Mouse (Mus musculus) neural tube, postnatal 0 days (tissue): Measurements from ENCODE around the gene Mrpl53. TPM values are rescaled to one million over a fixed set of nuclear protein-coding genes. Genes with fewer than 3 reads are reported as not detected.

Experiments used
- microRNA counts: library from miRNA; unstranded; fragments of <30 nt; microRNA quantifications from one replicate; lab custom pipeline; 2015
- microRNA-seq: library from miRNA; unstranded; fragments of <30 nt; microRNA quantifications from one replicate; pipeline ENCODE4, GENCODE M21; 2016
- polyA plus RNA-seq: library from polyadenylated mRNA; unstranded; fragments of >200 nt; fragmentation: Nextera tagmentation; extraction: Ambion mirVana; gene quantifications from 2 replicates; pipeline ENCODE4 v1.2.1, GENCODE M21; 2015

The Mrpl53 gene
- polyA plus RNA-seq, result 129 and 139 TPM in 2 replicates

GRCm38 (mm10) chr6:83108762-83109668 lies at the start of gene Mrpl53:
TSS of gene Mrpl53 (plus strand) at chr6:83109040.

GRCm38 (mm10) chr6:83070247-83070310 lies 38.8 kb upstream of the Mrpl53 start, which contains the start of gene Tlx2:
TSS of gene Tlx2 (minus strand) at chr6:83070293.

GRCm38 (mm10) chr6:83077630-83078323 lies 31.1 kb upstream of the Mrpl53 start, which contains the start of gene Pcgf1:
TSS of gene Pcgf1 (plus strand) at chr6:83077869.

GRCm38 (mm10) chr6:83086121-83087035 lies 22.5 kb upstream of the Mrpl53 start, which contains the start of gene Lbx2:
TSS of gene Lbx2 (plus strand) at chr6:83086367.

GRCm38 (mm10) chr6:83101316-83101687 lies 7.5 kb upstream of the Mrpl53 start, which contains the start of the genes Ccdc142 and Gm42688:
TSS of gene Ccdc142 (plus strand) at chr6:83101601.
TSS of gene Gm42688 (plus strand) at chr6:83101617.

GRCm38 (mm10) chr6:83115011-83115671 lies 6.3 kb downstream of the Mrpl53 start, which contains the start of gene Mogs:
TSS of gene Mogs (plus strand) at chr6:83115496.

GRCm38 (mm10) chr6:83120930-83121862 lies 12.4 kb downstream of the Mrpl53 start, which contains the start of gene Wbp1:
TSS of gene Wbp1 (minus strand) at chr6:83121559.

GRCm38 (mm10) chr6:83125331-83125730 lies 16.5 kb downstream of the Mrpl53 start, which contains the start of gene Ino80b:
TSS of gene Ino80b (minus strand) at chr6:83125431.

GRCm38 (mm10) chr6:83134951-83135513 lies 26.2 kb downstream of the Mrpl53 start, which contains the start of gene Rtkn:
TSS of gene Rtkn (plus strand) at chr6:83135463.

GRCm38 (mm10) chr6:83156259-83156684 lies 47.4 kb downstream of the Mrpl53 start, which contains the start of the genes Wdr54 and 1700003E16Rik:
TSS of gene Wdr54 (minus strand) at chr6:83156397.
TSS of gene 1700003E16Rik (plus strand) at chr6:83156404.

MicroRNAs within 50 kb of the gene (microRNA counts, 519-probe panel; counts per million panel counts)
- 40.5 counts per million for microRNA mmu-miR-3470a+mmu-miR-3470b (lab: Ali Mortazavi, UCI)

Small RNAs within 50 kb of the gene (microRNA-seq; reads per million reads assigned to microRNA genes)
- gene Mir3470a, result not detected

Other genes starting within 250 kb of the Mrpl53 start
- 21.0 and 21.4 TPM in 2 replicates for gene Sema4f, start 169.3 kb upstream of the Mrpl53 start, polyA plus RNA-seq
- gene M1ap, start 162.1 kb upstream of the Mrpl53 start, polyA plus RNA-seq, result 0.10 TPM in 1 of 2 replicates, not detected in the other
- gene Dok1, start 75.6 kb upstream of the Mrpl53 start, polyA plus RNA-seq, result 3.8 and 4.3 TPM in 2 replicates
- 4.6 and 7.2 TPM in 2 replicates for gene Loxl3, start 74.9 kb upstream of the Mrpl53 start, polyA plus RNA-seq
- gene Aup1, start 54.5 kb upstream of the Mrpl53 start, polyA plus RNA-seq, result 144 and 154 TPM in 2 replicates
- 89.7 and 95.1 TPM in 2 replicates for gene Htra2, start 53.8 kb upstream of the Mrpl53 start, polyA plus RNA-seq
- 0.19 and 0.33 TPM in 2 replicates for gene Dqx1, start 51.2 kb upstream of the Mrpl53 start, polyA plus RNA-seq
- gene Tlx2, start 38.7 kb upstream of the Mrpl53 start, polyA plus RNA-seq, result 1.5 TPM in 1 of 2 replicates, not detected in the other
- 34.3 and 37.8 TPM in 2 replicates for gene Pcgf1, start 31.2 kb upstream of the Mrpl53 start, polyA plus RNA-seq
- not detected in 2 replicates for gene Lbx2, start 22.7 kb upstream of the Mrpl53 start, polyA plus RNA-seq
- 4.3 and 7.1 TPM in 2 replicates for gene Ccdc142, start 7.4 kb upstream of the Mrpl53 start, polyA plus RNA-seq
- gene Gm42688, start 7.4 kb upstream of the Mrpl53 start, polyA plus RNA-seq, result 4.7 and 5.3 TPM in 2 replicates
- 23.1 and 24.7 TPM in 2 replicates for gene Mogs, start 6.5 kb downstream of the Mrpl53 start, polyA plus RNA-seq
- gene Wbp1, start 12.5 kb downstream of the Mrpl53 start, polyA plus RNA-seq, result 82.3 and 104 TPM in 2 replicates
- 13.1 and 14.2 TPM in 2 replicates for gene Ino80b, start 16.4 kb downstream of the Mrpl53 start, polyA plus RNA-seq
- gene Rtkn, start 26.4 kb downstream of the Mrpl53 start, polyA plus RNA-seq, result 21.9 and 25.3 TPM in 2 replicates
- gene Wdr54, start 47.4 kb downstream of the Mrpl53 start, polyA plus RNA-seq, result 22.2 and 23.0 TPM in 2 replicates
- gene 1700003E16Rik, start 47.4 kb downstream of the Mrpl53 start, polyA plus RNA-seq, result 13.4 and 14.9 TPM in 2 replicates
- 129 and 141 TPM in 2 replicates for gene Dctn1, start 56.9 kb downstream of the Mrpl53 start, polyA plus RNA-seq
- 0.19 and 0.31 TPM in 2 replicates for gene Slc4a5, start 110.8 kb downstream of the Mrpl53 start, polyA plus RNA-seq
- gene Mthfd2, start 216.9 kb downstream of the Mrpl53 start, polyA plus RNA-seq, result 29.1 and 30.6 TPM in 2 replicates
- gene Mob1a, start 217.0 kb downstream of the Mrpl53 start, polyA plus RNA-seq, result 16.4 and 16.8 TPM in 2 replicates
- gene Bola3, start 240.1 kb downstream of the Mrpl53 start, polyA plus RNA-seq, result 84.4 and 102 TPM in 2 replicates